Mouse (Mus musculus): ENCODE data around the gene Gsx1.

Gene Gsx1

DNA sequence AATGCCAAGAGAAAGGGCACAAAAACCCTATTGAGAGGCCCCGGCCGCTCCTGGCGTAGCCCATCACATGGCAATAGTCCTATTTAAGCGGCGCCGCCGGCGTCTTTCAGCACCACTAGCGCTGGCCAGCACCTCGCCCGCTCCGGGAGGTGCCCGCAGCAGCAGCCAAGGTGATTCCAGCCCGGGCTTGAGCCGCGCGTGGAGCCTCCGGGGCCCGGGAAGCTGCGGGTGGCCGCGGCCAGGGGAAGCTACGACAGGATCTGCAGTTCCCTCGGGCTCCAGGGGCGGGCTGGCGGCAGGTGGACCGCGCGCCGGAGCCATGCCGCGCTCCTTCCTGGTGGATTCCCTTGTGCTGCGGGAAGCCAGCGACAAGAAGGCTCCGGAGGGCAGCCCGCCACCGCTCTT, at the start of gene Gsx1:
TSS of gene Gsx1 (plus strand) at position 126 of the 405 bp plus-strand sequence.
- peak; percentile 49 for DNase-seq (ENCODE audit: low spot score)

GRCm38 (mm10) chr5:147147340-147147739, 41.2 kb upstream of the Gsx1 start:
- DNase-seq (ENCODE audit: low spot score) = no peak

- DNase-seq (ENCODE audit: low spot score) = no peak
Observed at GRCm38 (mm10) chr5:147154806-147155371, 33.6 kb upstream of the Gsx1 start.

DNA sequence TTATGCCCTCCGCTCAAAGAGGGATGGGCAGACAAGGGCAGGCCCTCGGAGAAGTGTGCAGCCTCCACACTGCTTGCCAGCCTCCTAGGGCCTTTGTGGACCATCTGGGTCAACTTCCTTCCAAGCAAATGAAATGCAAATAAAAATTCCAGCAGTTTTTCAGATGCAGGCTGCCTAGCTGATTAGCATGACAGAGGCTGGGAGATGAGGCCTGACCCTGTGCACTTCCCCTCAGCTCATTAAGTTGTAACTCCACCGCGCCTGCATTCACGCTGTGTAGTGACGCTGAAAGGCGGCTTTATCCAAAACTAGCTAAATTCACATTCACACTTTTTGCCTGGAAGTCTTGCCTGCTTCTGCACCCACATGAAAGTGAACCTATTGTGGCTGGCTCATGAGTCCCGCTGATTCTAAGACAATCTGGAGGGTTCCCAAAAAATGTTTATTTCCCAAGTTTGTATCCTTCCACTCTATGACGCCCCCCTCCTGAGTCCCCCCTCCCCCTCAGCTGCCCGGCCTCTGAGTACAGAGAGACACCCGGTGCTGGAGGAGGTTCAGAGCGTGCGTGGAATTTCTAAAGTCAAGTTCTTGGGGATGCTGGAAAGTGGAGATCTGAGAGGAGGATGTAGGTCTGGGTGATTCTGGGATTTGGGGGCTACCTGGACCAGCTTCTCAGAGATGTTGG, 32.9 kb upstream of the Gsx1 start:
- no peak for DNase-seq (ENCODE audit: low spot score)

DNA sequence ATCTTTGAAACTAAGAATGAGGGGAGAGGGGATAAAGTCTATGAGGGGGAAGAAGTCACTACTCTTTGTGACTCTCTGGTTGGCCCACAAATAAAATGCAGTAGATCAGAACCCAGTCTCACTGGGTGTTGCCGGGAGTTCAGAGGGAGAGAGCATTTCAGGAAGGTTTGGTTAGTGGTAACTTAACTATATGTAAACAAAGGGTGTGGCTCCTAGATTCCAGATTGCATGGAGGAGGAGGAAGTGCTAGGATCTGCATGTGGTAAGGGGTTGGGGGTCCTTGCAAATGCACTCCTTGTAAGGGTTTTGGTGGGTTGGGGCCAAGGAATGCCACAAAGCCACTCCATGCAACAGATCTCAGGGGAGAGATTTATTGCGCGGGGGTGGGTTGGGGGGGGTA, 32.1 kb upstream of the Gsx1 start:
- DNase-seq (ENCODE audit: low spot score) = no peak

GRCm38 (mm10) chr5:147157441-147157840, 31.1 kb upstream of the Gsx1 start:
- no peak for DNase-seq (ENCODE audit: low spot score)

DNA sequence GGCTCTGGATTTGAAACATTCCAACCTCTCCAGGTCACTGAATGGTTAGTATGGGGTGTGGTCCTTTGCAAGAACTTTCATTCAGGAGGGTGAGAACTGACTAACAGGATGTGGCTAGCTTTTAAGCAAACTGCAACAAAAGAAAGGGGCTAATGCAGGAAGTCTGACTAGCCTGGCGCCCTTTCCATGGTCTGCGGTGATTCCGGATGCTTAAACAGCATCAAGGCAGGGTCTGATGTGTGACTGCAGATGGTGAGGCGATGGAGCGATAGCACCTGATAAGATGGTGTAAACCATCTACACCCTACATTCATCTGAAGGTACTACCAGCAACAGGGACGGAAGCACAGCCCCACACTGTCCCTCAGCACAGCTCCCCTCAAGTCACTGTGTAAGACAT, 29.2 kb upstream of the Gsx1 start:
- no peak for DNase-seq (ENCODE audit: low spot score)

GRCm38 (mm10) chr5:147159792-147160191, 28.7 kb upstream of the Gsx1 start:
- DNase-seq (ENCODE audit: low spot score) = no peak

GRCm38 (mm10) chr5:147165060-147165459, 23.4 kb upstream of the Gsx1 start:
- DNase-seq (ENCODE audit: low spot score) = no peak

- DNase-seq (ENCODE audit: low spot score) = no peak
Observed at GRCm38 (mm10) chr5:147170088-147170487, 18.4 kb upstream of the Gsx1 start.

DNA sequence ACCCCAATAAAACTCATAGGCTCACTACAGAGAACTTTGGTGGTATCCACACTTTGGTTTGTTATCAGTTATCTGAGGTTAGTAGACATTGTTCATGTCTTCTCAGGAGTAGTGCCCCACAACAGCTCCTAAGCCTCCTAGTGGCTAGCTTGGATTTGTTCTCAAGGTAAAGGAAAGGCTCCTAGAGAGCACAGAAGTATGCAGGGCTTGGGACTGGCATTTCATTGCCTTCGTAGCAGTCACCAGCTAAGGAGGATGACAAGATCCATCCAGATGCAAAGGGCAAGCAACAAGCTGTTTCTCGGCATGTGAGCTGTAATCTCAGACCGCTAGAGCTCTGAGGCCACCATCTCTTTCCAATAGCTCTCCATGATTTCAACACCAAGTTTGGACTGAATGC, 14.4 kb upstream of the Gsx1 start:
- DNase-seq (ENCODE audit: low spot score) = no peak

GRCm38 (mm10) chr5:147185174-147185915, 3.2 kb upstream of the Gsx1 start:
- no peak for DNase-seq (ENCODE audit: low spot score)

DNA sequence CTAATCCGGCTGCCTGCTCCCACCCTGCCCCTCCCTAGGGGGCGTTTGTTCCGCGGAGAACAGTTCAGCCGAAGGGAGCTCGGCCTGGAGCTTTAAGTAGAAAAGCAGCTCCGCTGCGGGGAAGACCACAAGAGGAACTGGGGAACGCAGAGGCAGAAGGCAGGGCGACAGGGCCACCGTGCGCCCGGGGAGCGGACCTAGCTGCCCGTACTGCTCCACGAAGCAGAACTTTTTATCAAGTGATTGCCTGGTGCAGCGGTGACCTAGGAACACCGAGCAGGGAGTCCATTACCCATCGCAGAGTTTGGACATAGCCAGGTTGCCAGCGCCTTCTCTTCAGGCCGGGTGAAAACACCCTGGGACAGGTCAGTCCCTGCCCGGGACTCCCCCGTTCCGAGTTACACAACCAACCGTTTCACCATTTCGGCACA, 2.5 kb upstream of the Gsx1 start:
- no peak for DNase-seq (ENCODE audit: low spot score)

GRCm38 (mm10) chr5:147186781-147187551, 1.5 kb upstream of the Gsx1 start:
- no peak for DNase-seq (ENCODE audit: low spot score)

GRCm38 (mm10) chr5:147187552-147188170, 835 bp upstream of the Gsx1 start:
- DNase-seq (ENCODE audit: low spot score) = no peak

- no peak for DNase-seq (ENCODE audit: low spot score)
Observed at GRCm38 (mm10) chr5:147189156-147189555, 660 bp downstream of the Gsx1 start.

DNA sequence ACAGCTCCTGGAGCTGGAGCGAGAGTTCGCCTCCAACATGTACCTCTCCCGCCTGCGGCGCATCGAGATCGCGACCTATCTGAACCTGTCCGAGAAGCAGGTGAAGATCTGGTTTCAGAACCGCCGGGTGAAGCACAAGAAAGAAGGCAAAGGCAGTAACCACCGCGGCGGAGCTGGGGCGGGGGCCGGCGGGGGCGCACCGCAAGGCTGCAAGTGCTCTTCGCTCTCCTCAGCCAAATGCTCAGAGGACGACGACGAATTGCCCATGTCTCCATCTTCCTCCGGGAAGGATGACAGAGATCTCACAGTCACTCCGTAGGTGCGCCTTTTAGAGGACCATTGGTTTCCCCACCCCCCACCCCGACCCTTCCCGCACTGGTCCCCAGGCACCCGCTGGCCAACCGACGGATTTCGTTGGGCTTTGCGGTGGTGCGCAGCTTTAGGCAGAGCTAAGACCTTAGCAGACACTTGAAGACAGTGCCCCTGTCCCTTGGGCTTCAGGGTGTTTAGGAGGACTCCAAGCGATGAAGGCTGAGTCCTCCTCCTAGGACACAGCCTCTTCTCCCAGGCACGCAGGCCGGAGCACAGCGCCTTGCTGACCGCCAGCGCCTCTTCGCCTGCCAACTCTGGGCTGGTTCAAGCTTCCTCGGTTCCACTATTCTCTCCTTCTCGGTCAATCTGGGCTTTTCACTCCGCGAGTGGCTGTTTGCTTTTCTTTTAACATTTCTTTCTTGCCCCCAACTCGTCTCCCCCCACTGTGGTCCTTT, 1.5 kb downstream of the Gsx1 start:
- no peak for DNase-seq (ENCODE audit: low spot score)

DNA sequence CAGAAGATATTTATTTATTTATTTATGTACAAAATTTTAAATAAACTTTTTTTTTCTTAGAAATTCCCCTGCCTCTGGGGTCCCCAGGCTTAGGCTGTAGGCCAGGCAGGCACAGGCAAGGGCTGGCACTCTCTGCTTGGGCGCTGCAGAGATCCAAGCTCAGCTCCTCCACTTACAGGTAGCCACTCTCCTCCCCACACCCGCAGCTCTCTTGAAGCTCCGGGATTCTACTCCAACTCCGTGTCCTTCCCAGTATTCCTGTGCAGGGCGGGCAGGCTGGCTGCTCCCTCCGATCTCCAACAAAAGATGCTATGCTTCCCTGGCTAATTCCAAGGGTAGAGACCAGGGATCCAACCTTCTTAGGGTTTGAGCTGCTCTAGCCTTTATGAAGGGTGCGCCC, 2.4 kb downstream of the Gsx1 start:
- no peak for DNase-seq (ENCODE audit: low spot score)

GRCm38 (mm10) chr5:147191801-147192575, 3.5 kb downstream of the Gsx1 start:
- no peak for DNase-seq (ENCODE audit: low spot score)

DNA sequence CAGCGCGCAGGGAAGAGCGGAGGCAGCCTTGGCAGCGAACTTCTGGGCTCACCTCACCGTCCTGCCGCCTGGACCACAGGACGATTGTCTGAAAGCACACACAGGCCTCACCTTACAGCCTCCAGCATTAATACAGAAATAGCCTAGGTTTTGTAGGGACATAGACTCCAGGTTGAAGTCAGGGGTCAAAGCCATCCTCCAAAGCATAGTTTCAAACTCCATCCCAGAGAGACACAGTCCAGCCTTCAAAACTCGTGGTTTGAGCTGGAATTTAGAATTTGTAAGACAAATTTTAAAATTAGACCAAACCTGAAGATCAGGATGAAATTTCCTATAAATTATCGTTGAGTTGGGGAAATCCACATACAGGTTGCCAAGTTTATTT, 4.1 kb downstream of the Gsx1 start:
- DNase-seq (ENCODE audit: low spot score) = no peak

- DNase-seq (ENCODE audit: low spot score) = no peak
Observed at GRCm38 (mm10) chr5:147204905-147205304, 16.4 kb downstream of the Gsx1 start.
